Mouse (Mus musculus): ENCODE results near the gene Srd5a1.
"Not testable (repeated sequence)": the region's sequence is repeated elsewhere in the genome, so short reads cannot be mapped to it uniquely, and the experiment has no call there.

Srd5a1 gene

DNA sequence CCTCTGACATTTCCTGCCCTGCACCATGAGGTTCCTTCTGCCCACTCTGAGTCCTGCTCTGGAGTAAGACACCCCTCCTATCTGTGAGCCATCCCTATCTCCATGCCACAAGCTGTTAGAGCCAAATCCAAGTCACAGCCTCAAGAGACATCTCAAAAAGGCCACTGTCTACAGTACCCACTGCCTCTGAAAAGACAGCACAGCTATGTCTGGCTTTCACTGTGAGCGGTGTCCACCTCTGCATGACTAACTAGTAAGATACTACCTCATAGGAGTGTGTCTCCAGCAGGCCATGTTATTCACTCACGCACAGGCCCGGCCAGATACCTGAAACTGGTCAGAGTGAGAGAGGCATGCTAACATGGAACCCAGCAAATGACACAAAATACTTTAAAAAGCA, 16.7 kb upstream of the Srd5a1 start:
- no peak for DNase-seq (ENCODE audit: extremely low read depth, insufficient read length, low spot score)

DNA sequence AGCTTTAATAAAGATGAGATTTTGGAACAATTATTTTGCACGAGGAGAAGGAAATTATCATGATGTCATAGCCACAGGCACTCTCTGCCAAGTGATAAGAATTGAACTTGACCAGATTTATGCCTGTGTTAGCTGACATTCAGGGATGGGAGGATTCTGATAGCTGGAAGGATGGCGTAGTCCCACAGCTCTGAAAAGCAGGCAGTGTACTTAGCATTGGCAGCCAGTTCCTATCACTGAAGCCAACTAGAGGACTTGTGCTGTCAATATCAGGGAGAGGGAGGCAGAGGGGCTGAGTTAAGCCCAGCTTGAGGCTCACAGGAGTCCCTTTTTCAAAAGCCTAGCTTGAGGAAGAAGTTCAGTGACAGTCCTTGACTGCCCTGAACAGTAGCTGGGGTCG, 13.3 kb upstream of the Srd5a1 start:
- DNase-seq (ENCODE audit: extremely low read depth, insufficient read length, low spot score): no peak

- no peak for DNase-seq (ENCODE audit: extremely low read depth, insufficient read length, low spot score)
These were observed 12.6 kb upstream of the Srd5a1 start for GRCm38 (mm10) chr13:69623843-69624242.

DNA sequence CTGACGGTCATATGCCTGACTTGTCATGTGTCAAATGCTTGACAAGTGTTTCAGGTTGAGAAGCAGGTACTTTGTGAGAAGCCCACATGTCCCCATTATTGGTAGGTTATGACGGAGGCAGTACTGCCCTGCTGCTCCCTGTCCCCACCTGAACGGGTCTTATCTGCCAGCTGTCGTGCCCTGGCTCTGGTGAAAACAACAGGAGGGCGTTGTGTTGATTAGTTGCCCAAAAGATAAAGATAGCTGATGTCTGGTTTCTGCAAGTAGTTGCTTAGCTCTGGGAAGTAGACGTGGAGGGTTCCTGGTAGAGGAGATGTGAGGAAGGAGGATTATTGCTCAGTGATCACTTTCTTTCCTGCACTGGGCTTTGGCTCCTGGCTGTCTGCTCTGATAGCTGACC, 5.5 kb upstream of the Srd5a1 start:
- no peak for DNase-seq (ENCODE audit: extremely low read depth, insufficient read length, low spot score)

- DNase-seq (ENCODE audit: extremely low read depth, insufficient read length, low spot score): no peak
These were observed 918 bp upstream of the Srd5a1 start for GRCm38 (mm10) chr13:69612175-69612544.

DNA sequence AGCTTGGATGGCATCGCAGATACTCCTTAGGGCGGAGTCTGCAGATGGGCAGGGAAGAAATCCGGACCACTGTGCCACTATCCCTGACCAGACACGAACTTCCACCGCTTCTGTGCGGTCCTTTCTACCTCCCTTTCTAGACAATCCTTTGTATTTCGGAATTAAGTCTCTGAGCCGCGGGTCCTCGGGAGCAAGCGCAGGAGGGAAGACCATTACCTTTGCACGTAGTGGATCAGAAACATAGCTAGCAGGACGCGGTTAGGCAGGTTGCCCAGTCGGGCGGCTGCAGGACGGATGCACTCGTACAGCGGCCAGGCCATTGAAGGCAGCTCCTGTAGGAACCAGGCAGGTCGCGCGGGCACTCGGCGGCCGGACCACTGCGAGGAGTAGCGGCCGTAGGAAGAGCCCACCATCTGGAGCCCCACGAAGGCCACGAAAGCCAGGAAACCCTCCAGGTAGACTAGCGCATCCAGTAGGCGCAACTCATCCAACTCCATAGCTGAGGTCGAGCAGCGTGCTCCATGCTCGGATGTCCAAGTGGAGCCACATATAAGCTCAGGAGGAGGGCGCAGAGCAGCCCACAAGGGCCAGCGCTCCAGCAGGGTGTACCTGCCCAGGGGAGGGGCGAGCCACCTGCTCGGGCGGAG, 368 bp downstream of the Srd5a1 start:
- no peak for DNase-seq (ENCODE audit: extremely low read depth, insufficient read length, low spot score)

- DNase-seq (ENCODE audit: extremely low read depth, insufficient read length, low spot score): no peak
These were observed 2.5 kb downstream of the Srd5a1 start for GRCm38 (mm10) chr13:69608734-69609133.

DNA sequence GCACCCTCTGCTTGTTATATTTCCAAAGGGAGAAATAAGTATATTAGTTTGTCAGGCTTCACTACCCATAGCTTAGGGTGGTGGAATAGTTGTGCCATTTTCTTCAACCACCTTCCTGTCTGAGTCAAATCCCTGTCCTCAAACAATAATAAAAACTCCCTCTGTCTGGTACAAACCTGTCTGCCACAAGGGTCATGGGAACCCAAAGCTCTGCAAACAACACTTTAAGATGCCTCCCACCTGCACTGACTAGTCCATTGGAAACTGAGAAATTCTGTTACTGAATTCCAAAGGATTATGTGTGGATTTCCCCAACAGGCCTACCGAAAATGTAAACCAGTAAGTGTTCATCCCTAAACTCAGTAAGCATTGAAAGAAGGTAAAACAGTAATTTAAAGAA, 6.6 kb downstream of the Srd5a1 start:
- no peak for DNase-seq (ENCODE audit: extremely low read depth, insufficient read length, low spot score)

DNA sequence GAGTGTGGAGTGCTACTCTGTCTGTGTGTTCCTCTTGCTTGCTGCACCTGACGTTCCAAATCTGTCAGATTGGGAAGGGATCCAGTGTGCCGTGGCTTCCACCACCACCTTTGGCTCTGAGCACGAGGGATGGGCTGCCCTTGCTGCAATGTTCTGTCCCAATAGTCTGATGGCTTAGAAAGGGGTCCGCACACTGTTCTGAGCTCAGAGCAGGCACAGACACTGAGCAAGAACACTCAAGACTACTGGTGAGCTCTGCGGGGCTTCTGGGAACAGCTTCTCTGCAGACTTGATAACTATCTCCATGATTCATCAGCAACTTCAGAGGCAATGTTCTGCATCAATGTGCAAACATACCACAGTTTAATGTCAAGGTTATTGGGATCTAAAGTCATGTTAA, 9.9 kb downstream of the Srd5a1 start:
- DNase-seq (ENCODE audit: extremely low read depth, insufficient read length, low spot score): no peak

- not testable (repeated sequence) for DNase-seq (ENCODE audit: extremely low read depth, insufficient read length, low spot score)
These were observed 10.4 kb downstream of the Srd5a1 start for GRCm38 (mm10) chr13:69600863-69601262.

DNA sequence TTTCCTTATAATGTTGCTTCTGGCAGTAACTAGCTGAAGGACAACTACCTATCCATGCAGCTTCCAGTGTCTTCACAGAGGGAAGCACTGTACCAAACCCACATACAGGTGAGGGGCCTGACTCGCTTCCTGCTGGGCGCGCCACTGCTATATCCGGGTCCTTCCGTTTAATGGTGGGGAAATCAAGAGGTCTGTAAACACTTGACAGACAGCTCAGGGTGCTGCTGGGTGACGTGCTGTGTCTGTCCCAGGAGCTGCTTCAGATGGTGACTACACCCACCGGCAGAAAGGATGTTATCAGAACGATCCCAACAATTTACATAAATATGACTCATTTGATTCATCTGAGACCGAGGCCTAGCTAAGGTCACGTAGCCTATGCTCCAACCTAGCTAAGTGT, 12.4 kb downstream of the Srd5a1 start:
- no peak for DNase-seq (ENCODE audit: extremely low read depth, insufficient read length, low spot score)

DNA sequence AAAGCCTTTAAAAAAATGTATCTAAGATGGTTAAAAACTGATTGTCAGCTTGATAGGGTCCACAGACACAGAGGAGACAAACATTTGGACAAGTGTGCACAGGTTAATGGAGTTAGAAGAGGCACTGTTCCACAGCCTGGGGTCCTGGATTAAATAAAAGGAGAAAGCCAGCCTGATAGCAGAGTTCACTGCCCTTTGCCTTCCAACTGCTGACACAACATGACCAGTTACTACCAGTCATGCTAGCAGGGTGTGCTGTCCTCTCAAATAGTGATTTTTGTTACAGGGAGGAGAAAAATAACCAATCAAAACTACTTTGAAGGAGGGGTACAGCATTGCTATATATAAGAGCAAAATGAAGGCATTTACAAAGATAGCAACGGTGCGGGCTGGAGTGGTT, 14.7 kb downstream of the Srd5a1 start:
- DNase-seq (ENCODE audit: extremely low read depth, insufficient read length, low spot score): no peak

- no peak for DNase-seq (ENCODE audit: extremely low read depth, insufficient read length, low spot score)
These were observed 15.3 kb downstream of the Srd5a1 start for GRCm38 (mm10) chr13:69595911-69596310.

DNA sequence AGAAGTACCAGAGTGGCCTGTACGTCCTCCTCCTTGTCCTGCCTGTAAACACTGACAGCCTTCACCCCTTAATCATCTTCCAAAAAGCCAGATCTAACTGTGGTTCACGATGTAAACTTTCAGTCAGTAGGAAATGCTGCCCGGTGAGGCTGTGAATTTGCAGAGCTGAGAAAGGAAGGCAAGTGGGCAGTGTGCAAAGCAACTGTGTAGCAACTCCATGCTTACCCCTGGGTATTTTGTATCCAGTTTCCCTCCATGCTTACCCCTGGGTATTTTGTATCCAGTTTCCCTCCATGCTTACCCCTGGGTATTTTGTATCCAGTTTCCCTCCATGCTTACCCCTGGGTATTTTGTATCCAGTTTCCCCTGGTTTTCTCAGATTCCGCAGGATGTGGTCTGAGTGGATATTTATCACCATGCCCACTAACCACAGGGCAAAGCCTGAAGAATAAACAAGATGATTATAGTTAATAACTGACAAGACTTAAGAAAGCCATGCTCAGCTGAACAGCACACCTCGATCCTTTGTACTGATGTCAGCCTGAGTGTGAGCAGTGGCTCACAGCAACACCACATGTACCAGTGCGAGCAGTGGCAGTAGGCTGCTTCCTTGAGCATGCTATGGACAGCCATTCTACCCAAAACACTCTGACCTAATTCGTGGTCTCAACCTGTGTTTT, 16.5 kb downstream of the Srd5a1 start:
- no peak for DNase-seq (ENCODE audit: extremely low read depth, insufficient read length, low spot score)

GRCm38 (mm10) chr13:69593453-69593852, 17.8 kb downstream of the Srd5a1 start:
- DNase-seq (ENCODE audit: extremely low read depth, insufficient read length, low spot score): peak; percentile 13

- DNase-seq (ENCODE audit: extremely low read depth, insufficient read length, low spot score): no peak
These were observed 19.0 kb downstream of the Srd5a1 start for GRCm38 (mm10) chr13:69592226-69592625.

DNA sequence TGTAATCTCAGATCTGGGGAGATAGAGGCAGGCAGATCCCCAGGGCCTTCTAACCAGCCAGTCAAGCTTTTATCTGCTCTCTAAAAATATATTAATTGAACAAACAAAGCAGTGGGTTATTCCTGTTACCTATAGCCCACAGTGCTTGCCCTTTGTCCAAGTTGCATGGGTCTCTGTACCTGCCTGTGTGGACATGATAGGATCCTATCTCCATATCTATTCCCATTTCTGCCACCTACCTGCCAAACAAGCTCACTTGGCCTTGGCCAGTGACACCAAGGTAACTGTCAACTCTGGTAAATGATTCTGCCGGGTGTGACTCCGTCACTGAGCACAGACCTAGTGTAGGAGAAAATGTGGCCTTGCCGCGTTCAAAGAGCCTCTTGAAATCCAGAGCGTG, 19.9 kb downstream of the Srd5a1 start:
- DNase-seq (ENCODE audit: extremely low read depth, insufficient read length, low spot score): no peak

DNA sequence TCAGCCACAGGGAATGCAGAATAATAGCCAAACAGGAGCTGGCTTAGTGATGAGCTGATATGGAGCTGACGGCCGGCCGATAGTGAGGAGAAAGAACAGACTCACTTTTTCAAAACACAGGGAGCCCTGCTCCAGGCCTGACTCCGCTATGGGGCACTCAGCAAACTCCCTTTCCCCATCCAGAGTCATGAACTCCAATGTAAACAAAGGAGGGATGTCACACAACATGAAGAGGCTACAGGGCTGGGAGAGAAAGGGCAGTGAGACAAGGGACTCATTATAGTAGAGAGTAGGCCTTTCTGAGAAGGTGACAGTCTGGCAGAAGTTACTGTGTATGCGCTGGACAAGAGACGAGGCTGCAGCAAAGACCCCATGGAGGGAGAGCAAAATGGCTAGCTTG, 23.0 kb downstream of the Srd5a1 start:
- DNase-seq (ENCODE audit: extremely low read depth, insufficient read length, low spot score): no peak

GRCm38 (mm10) chr13:69587849-69588248, 23.4 kb downstream of the Srd5a1 start:
- no peak for DNase-seq (ENCODE audit: extremely low read depth, insufficient read length, low spot score)

DNA sequence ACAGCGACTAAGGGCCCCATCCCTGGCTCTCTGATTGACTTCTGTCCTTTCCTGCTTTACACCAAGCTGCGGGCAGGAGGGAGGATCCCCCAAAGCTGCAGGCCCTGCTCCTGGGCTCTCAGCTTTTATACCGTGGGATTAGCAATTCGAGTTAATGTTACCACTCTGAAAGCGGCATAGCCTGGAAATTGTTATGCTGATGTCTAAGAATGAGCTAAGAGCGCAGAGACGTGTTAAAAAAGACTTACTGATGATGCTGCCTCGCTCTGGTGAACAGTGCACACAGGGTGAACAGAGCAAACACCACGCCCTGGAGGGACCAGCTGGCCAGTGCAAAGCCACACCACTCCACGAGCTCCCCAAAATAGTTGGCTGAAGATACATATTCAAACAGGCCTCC, 24.9 kb downstream of the Srd5a1 start:
- DNase-seq (ENCODE audit: extremely low read depth, insufficient read length, low spot score): no peak

- peak; percentile 53 for DNase-seq (ENCODE audit: extremely low read depth, insufficient read length, low spot score)
These were observed 25.4 kb downstream of the Srd5a1 start for GRCm38 (mm10) chr13:69585828-69586227.

DNA sequence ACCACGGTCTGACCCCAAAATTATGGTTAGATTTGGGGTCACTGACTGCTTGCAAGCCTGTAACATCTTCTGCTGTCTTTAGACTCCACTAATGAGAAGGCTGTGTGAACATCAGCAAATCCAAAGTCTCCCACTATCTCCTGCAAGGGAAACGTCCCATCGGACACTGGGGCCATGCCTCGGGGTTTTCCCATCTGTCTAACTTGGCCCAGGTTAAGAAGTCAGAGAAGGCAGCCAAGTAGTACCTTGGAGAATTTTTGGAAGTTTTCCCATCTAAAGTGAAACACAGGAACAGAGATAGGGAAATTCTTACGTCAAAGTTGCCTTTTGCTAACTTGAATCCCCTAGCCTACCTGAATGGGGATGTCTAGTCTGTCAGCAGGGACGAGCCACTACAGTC, 27.7 kb downstream of the Srd5a1 start:
- no peak for DNase-seq (ENCODE audit: extremely low read depth, insufficient read length, low spot score)

- no peak for DNase-seq (ENCODE audit: extremely low read depth, insufficient read length, low spot score)
These were observed 28.8 kb downstream of the Srd5a1 start for GRCm38 (mm10) chr13:69582411-69582810.

All from 3134 (cell line).